Mouse (Mus musculus): ENCODE data around the gene Lonp1. TPM values are rescaled to one million over a fixed set of nuclear protein-coding genes. Genes with fewer than 3 reads are reported as not detected.

Gene Lonp1
- polyA plus RNA-seq, 1 experiment: 74.5 TPM

GRCm38 (mm10) chr17:56667591-56667990, 40.9 kb upstream of the Lonp1 start:
- H3K4me3 ChIP-seq (ENCODE audit: control insufficient read depth, insufficient read depth, low read length): no peak overlapping the region
- TF ChIP-seq POLR2A (IDR thresholded peaks at IDR 0.05; ENCODE audit: control insufficient read depth, extremely low read depth, insufficient read depth, low read length, poor library complexity) (no peak), CTCF (IDR thresholded peaks at IDR 0.05; ENCODE audit: borderline replicate concordance, control insufficient read depth, extremely low read depth, insufficient read depth, low read length, poor library complexity) (no peak)

GRCm38 (mm10) chr17:56666384-56666783, 39.7 kb upstream of the Lonp1 start:
- 91% methylated on average over 4 of the region's 4 CpGs for WGBS
- Histone ChIP-seq H3K4me1 (replicated peaks; ENCODE audit: control insufficient read depth, insufficient read depth, low read length) (peaks cover 5% of the 10 kb centered on the region), H3K36me3 (ENCODE audit: control insufficient read depth, insufficient read depth, low read length) (no peaks in the 10 kb centered on the region), H3K27me3 (ENCODE audit: control insufficient read depth, insufficient read depth, low read length) (no peaks in the 10 kb centered on the region; the same call in 1 of the 2 replicates), H3K4me3 (ENCODE audit: control insufficient read depth, insufficient read depth, low read length) (no peak overlapping the region), H3K27ac (ENCODE audit: control insufficient read depth, insufficient read depth, low read length) (no peak overlapping the region)
- TF ChIP-seq CTCF (IDR thresholded peaks at IDR 0.05; ENCODE audit: borderline replicate concordance, control insufficient read depth, extremely low read depth, insufficient read depth, low read length, poor library complexity): no peak
- no peak for TF ChIP-seq POLR2A (IDR thresholded peaks at IDR 0.05; ENCODE audit: control insufficient read depth, extremely low read depth, insufficient read depth, low read length, poor library complexity)
- DNase-seq: no peak

More at GRCm38 (mm10) chr17:56667591-56667990, 40.9 kb upstream of the Lonp1 start:
- no peaks in the 10 kb centered on the region for H3K36me3 ChIP-seq (ENCODE audit: control insufficient read depth, insufficient read depth, low read length)
- no peaks in the 10 kb centered on the region; the same call in 1 of the 2 replicates for H3K27me3 ChIP-seq (ENCODE audit: control insufficient read depth, insufficient read depth, low read length)
- 71% methylated on average over 3 of the region's 3 CpGs for WGBS
- no peak for DNase-seq
- H3K27ac ChIP-seq (ENCODE audit: control insufficient read depth, insufficient read depth, low read length): no peak overlapping the region
- H3K4me1 ChIP-seq (replicated peaks; ENCODE audit: control insufficient read depth, insufficient read depth, low read length): peaks cover 8% of the 10 kb centered on the region

- TF ChIP-seq CTCF (IDR thresholded peaks at IDR 0.05; ENCODE audit: borderline replicate concordance, control insufficient read depth, extremely low read depth, insufficient read depth, low read length, poor library complexity) (no peak), POLR2A (IDR thresholded peaks at IDR 0.05; ENCODE audit: control insufficient read depth, extremely low read depth, insufficient read depth, low read length, poor library complexity) (no peak)
- Histone ChIP-seq H3K27ac (ENCODE audit: control insufficient read depth, insufficient read depth, low read length) (no peak overlapping the region), H3K27me3 (ENCODE audit: control insufficient read depth, insufficient read depth, low read length) (no peaks in the 10 kb centered on the region; the same call in 1 of the 2 replicates), H3K36me3 (ENCODE audit: control insufficient read depth, insufficient read depth, low read length) (no peaks in the 10 kb centered on the region), H3K4me3 (ENCODE audit: control insufficient read depth, insufficient read depth, low read length) (no peak overlapping the region), H3K4me1 (replicated peaks; ENCODE audit: control insufficient read depth, insufficient read depth, low read length) (peaks cover 5% of the 10 kb centered on the region)
- 54% methylated on average over 10 of the region's 10 CpGs for WGBS
- DNase-seq: no peak
Measured at GRCm38 (mm10) chr17:56664333-56664732, 37.6 kb upstream of the Lonp1 start.

- DNase-seq: no peak
- WGBS: 61% methylated on average over 3 of the region's 3 CpGs
- TF ChIP-seq POLR2A (IDR thresholded peaks at IDR 0.05; ENCODE audit: control insufficient read depth, extremely low read depth, insufficient read depth, low read length, poor library complexity) (no peak), CTCF (IDR thresholded peaks at IDR 0.05; ENCODE audit: borderline replicate concordance, control insufficient read depth, extremely low read depth, insufficient read depth, low read length, poor library complexity) (no peak)
- Histone ChIP-seq H3K36me3 (ENCODE audit: control insufficient read depth, insufficient read depth, low read length) (no peaks in the 10 kb centered on the region), H3K27ac (ENCODE audit: control insufficient read depth, insufficient read depth, low read length) (no peak overlapping the region), H3K4me3 (ENCODE audit: control insufficient read depth, insufficient read depth, low read length) (no peak overlapping the region), H3K27me3 (ENCODE audit: control insufficient read depth, insufficient read depth, low read length) (no peaks in the 10 kb centered on the region; the same call in 1 of the 2 replicates), H3K4me1 (replicated peaks; ENCODE audit: control insufficient read depth, insufficient read depth, low read length) (peaks cover 4% of the 10 kb centered on the region)
Measured at GRCm38 (mm10) chr17:56663659-56664058, 37.0 kb upstream of the Lonp1 start.

- DNase-seq: no peak
- no peaks in the 10 kb centered on the region for H3K36me3 ChIP-seq (ENCODE audit: control insufficient read depth, insufficient read depth, low read length)
- H3K4me3 ChIP-seq (ENCODE audit: control insufficient read depth, insufficient read depth, low read length): no peak overlapping the region
- no peak overlapping the region for H3K27ac ChIP-seq (ENCODE audit: control insufficient read depth, insufficient read depth, low read length)
- H3K4me1 ChIP-seq (replicated peaks; ENCODE audit: control insufficient read depth, insufficient read depth, low read length): no peaks in the 10 kb centered on the region
- TF ChIP-seq CTCF (IDR thresholded peaks at IDR 0.05; ENCODE audit: borderline replicate concordance, control insufficient read depth, extremely low read depth, insufficient read depth, low read length, poor library complexity) (no peak), POLR2A (IDR thresholded peaks at IDR 0.05; ENCODE audit: control insufficient read depth, extremely low read depth, insufficient read depth, low read length, poor library complexity) (no peak)
- no peaks in the 10 kb centered on the region for H3K27me3 ChIP-seq (ENCODE audit: control insufficient read depth, insufficient read depth, low read length)
- 85% methylated on average over 6 of the region's 6 CpGs for WGBS
Measured at GRCm38 (mm10) chr17:56656171-56656570, 29.5 kb upstream of the Lonp1 start.

GRCm38 (mm10) chr17:56655311-56655710, 28.6 kb upstream of the Lonp1 start:
- Histone ChIP-seq H3K27ac (ENCODE audit: control insufficient read depth, insufficient read depth, low read length) (no peak overlapping the region), H3K27me3 (ENCODE audit: control insufficient read depth, insufficient read depth, low read length) (no peaks in the 10 kb centered on the region), H3K4me3 (ENCODE audit: control insufficient read depth, insufficient read depth, low read length) (no peak overlapping the region), H3K4me1 (replicated peaks; ENCODE audit: control insufficient read depth, insufficient read depth, low read length) (no peaks in the 10 kb centered on the region), H3K36me3 (ENCODE audit: control insufficient read depth, insufficient read depth, low read length) (no peaks in the 10 kb centered on the region)
- no peak for DNase-seq
- 77% methylated on average over 3 of the region's 3 CpGs for WGBS
- TF ChIP-seq CTCF (IDR thresholded peaks at IDR 0.05; ENCODE audit: borderline replicate concordance, control insufficient read depth, extremely low read depth, insufficient read depth, low read length, poor library complexity) (no peak), POLR2A (IDR thresholded peaks at IDR 0.05; ENCODE audit: control insufficient read depth, extremely low read depth, insufficient read depth, low read length, poor library complexity) (no peak)

GRCm38 (mm10) chr17:56654771-56655170, 28.1 kb upstream of the Lonp1 start:
- WGBS: 81% methylated on average over 2 of the region's 2 CpGs
- TF ChIP-seq POLR2A (IDR thresholded peaks at IDR 0.05; ENCODE audit: control insufficient read depth, extremely low read depth, insufficient read depth, low read length, poor library complexity) (no peak), CTCF (IDR thresholded peaks at IDR 0.05; ENCODE audit: borderline replicate concordance, control insufficient read depth, extremely low read depth, insufficient read depth, low read length, poor library complexity) (no peak)
- DNase-seq: no peak
- Histone ChIP-seq H3K4me3 (ENCODE audit: control insufficient read depth, insufficient read depth, low read length) (no peak overlapping the region), H3K36me3 (ENCODE audit: control insufficient read depth, insufficient read depth, low read length) (no peaks in the 10 kb centered on the region), H3K4me1 (replicated peaks; ENCODE audit: control insufficient read depth, insufficient read depth, low read length) (no peaks in the 10 kb centered on the region), H3K27ac (ENCODE audit: control insufficient read depth, insufficient read depth, low read length) (no peak overlapping the region), H3K27me3 (ENCODE audit: control insufficient read depth, insufficient read depth, low read length) (no peaks in the 10 kb centered on the region)
